Mouse (Mus musculus) kidney, adult 9 months (tissue): Measurements from ENCODE around the gene Nrg3.
A peak's percentile ranks its signal among the peaks of the same experiment; 100 is the strongest.
"Not testable (repeated sequence)": the region's sequence is repeated elsewhere in the genome, so short reads cannot be mapped to it uniquely, and the experiment has no call there.

Experiments used
- DNase-seq: peaks from one replicate; pipeline ENCODE4 v3.0.0; 2022

Gene Nrg3

DNA sequence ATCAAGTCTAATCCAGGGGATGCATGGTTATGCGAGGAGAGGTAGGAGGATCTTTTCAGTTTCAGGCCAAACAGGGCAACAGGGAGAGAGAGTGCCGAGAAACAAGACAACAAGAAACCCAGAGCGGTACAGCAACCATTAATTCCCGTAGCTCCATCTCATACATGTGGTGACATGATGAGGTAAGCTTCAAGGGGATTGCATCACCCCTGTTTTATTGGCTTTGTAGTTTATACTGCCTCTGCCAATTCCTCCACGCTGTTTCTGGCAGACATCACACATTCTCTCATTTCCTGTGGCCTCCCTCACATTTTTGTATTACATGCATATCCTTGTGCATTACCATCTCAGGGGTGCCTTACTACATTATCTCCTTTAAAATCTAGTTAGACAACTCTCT, 280.9 kb downstream of the Nrg3 start:
- no peak for DNase-seq

DNA sequence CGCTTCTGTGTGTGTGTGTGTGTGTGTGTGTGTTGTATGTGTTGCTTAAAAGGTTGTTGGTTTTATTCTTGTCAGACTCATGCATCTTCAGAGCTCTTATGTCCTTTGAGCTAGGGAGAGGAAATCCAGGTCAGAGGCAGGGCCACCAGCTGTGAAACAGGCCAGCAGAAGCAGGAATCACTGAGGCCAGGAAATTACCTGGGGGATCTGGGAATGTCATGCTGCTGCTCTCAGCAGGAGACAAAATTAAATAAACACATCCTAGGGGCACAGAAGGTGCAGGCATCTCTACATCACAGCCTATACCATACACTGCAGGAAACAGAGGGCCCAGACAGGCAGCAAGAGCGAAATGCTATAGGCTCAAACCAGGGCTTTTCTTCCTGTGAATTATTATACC, 299.2 kb downstream of the Nrg3 start:
- DNase-seq: no peak

DNA sequence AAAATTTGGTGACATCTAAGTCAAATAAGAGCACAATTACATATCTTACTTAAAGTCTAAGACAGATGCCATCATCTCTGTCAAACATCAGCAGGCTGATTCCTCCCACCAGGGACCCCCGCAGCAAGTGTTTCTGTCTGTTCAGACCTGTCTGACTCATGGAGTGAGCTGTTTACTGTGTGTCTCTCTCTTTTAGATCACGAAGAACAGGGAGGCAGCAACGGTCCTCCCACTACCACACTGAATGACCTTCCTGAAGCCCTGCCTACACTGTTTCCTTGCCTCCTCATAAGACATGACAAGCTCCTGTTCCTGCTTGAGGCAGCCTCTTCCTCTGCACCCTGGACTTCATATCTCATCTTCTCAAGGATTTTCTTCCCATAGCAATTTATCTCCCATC, 312.7 kb downstream of the Nrg3 start:
- no peak for DNase-seq

DNA sequence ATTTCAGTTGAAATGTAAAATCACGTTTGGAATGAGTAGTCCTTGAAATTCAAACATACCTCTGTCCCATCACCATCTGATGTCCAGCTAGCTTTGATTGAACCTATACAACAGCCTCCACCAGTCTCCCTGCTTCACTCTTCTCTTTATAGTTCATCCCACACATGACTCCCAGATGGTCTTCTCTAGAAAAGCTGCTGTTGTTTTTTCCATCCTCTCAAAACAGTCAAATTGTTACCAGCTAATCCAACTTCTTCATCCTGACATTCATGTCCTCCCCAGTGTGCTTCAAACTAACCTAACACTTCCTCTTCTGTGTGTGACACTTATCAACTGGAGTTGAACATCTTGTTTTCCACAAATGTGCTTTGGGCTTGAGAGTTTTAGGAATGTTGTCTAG, 317.4 kb downstream of the Nrg3 start:
- no peak for DNase-seq

DNA sequence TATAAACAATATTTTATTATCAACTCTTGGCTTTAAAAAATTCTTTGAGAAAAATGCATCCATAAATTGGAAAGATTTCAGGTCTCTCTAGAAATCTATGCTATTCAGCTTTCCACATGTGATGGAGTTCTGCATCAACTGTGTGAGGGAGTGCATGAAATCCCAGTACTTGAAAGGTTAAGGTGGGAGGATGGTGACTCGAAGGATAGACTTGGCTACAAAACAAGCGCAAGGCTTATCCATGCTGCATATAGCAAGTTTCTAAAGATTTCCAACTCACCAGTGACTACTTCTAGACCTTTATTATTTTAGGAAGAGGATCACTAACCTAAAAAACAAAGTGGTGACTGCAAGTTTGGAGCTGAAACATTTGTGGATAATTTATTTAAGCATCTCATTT, 343.1 kb downstream of the Nrg3 start:
- no peak for DNase-seq

DNA sequence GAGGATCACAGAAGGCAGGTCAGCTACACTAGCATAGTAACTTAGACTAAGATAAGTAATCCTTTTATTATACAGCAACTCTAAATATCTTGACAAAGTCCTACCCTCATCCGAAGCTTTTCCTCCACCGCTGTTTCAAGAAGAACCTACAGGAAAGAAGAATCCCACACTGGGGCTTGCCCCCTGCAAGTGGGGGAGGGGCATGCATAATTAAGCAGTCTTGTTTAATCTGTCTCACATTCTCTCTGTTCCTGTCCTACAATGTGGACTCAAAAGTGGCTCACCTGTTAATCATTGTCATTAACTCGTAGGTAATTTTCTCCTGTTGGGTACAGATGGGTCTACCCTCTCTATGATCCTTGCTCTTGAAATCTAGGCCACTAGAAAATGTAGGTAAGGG, 354.9 kb downstream of the Nrg3 start:
- DNase-seq: peak; percentile 69

DNA sequence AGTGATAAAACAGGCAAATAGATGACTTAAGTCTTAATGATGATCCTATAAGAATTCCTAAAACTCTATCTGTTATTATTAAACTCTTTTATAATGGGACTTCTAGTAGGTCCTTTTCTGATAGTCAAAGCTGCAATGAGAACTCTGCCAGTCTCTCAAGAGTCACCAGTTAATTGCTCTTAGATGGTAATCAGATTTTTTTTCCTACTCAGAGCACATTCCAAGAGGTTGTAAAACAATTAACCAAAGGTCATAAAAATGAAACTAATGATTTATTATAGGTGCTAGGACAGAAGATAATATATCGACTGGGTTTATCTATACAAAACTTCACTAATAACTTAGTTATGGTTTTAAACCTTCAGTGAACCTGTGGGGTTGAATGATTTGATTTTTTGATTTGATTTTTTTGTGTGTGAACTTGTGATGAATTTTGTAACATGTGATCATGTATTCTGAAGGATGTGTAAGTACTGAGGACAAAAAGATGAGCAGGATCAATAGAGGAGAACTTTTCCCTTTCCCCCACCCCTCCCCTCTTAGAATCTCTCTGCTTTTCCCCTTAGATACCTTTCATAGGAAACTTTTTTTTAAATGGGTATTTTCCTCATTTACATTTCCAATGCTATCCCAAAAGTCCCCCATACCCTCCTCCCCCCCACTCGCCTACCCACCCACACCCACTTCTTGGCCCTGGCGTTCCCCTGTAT, 356.2 kb downstream of the Nrg3 start:
- not testable (repeated sequence) for DNase-seq

DNA sequence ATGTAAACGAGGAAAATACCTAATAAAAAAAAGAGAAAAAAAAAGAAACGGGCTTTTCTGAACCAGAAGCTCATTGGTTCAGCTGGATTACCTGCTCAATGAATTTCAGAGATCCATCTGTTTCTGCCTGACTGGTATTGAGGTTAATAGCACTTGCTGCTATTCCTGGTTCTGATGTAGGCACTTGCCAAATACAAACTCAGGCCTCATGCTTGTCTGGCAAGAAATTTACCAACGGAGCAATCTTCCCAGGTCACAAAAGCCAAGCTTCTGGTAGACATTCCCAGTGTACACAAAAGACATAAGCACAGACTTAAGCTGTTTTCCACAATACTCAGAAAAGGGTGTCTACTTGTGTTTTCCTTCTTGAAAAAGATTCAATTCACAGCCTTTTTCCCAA, 363.3 kb downstream of the Nrg3 start:
- DNase-seq: no peak

DNA sequence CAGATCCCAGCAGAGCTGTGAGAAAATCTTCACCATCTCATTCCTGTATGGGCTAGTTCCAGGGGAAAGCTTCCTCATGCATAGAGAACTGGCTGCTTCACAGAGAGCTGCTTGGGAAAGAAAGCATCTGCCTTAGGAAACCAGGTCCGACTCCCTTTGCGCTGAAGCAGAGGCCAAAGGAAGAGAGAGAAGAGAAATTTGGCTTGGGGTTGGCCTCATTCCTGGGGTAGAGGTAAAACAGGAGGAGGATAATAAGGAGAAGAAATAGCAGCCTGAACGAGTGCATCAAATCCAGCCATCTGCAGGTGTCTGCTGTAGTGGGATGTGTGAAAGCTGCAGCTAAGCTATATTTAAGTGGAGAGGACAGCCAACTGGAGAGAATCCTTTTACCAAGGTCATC, 366.1 kb downstream of the Nrg3 start:
- no peak for DNase-seq

DNA sequence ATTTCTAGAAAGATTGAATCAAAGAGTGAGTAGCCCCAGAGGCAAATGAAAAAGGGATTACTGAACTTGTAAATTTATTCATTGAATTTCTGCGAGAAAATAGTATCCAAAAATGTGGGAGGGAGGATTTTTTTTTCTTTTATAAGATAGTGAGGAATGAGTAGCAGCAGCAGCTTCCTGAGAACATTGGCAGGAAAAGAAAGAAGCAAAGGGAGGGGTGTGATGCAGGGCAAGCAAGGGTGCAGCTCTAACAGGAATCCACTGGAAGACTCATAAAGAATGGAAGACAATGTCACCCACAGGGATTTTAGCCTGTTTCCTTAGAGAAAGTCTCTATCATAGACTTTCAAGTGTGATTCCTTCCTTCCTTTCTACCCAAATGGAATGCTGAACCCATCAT, 377.7 kb downstream of the Nrg3 start:
- no peak for DNase-seq

DNA sequence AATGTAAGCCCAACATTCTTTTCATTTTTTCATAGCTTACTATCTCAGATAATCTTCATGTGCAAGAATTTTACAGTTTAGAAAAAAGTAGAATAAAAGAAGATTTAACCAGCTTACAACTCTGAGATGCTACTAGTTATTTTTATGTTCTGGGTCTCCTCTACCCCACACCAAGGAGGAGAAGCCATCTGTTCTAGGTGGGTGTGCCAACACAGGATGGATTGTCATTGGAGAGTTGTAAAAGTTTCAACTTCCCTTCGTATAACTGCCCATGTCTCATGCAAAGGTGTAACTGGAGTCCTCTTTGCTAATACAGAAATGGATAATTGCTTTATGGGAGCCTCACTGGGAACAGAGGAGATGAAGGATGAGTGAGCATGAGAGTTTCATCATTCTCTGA, 393.4 kb downstream of the Nrg3 start:
- no peak for DNase-seq

DNA sequence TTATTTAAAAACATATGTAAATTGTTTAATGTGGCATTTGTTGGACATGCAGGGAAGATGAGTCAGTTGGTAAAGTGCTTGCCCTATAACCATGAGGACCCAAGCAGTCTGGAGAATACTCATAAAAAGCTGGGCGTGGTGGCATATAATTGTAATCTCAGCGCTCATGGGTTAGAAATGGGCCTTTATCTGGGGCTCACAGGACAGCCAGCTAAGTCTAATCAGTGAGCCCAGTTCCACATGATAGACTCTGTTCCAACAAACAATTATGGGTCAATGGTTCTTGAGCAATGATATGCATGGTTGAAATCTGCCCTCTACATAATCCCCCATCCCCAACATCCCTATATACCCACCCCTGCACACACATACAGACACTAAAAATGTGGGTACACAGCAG, 421.3 kb downstream of the Nrg3 start:
- no peak for DNase-seq

DNA sequence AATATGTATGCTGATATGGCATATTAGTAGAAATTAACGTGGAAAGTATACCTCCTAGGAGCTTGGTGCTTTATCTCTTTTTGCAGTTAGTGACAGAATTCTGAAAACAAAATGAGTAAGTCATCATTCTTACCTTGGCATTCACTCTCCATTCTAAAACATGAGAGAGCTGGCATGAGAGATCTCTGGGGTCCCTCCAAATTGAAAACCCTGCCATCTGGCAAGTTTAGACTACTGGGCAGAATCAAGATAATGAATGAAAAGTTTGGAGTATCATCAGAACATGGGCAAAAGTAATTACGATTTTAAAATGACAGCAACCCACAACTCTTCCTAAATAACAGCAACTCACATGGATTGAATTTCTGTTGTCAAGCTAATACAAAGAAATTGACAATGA, 423.9 kb downstream of the Nrg3 start:
- no peak for DNase-seq

DNA sequence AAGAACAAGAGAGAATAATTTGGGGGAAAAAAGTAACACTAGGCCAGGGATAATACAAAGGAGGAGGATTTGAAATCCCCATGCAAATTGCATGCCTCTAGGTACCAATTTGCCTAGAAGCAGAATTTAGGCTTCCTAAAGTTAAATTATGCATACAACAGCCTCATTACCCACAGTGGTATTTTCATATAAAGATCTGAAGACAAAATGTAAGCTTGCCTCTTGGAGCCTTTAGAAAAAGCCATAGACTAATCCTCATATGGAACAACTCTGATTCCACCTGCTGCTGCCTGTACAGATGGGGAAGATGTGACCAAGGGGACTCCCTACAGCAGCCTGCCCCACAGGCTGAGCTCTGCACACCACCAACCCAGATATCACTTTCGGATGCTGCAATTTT, 428.6 kb downstream of the Nrg3 start:
- no peak for DNase-seq

DNA sequence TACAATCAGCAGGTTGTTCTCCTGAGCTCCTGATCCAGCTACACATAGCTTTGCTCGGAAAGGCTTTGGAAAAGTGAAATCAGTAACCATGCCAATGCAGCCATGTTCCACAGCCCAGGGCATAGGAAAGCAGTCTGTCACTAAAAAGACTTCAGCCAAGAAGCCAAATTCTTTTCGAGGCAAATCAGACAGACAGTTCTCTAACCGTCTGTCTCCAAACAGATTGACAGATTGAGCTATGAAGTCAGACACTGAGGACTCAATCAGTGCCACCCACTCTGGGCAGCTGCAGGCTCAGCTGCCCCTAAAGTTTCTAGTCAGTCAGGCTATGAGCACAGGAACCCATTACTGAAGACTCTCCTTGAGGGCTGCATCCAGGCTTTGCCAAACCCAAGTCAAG, 429.1 kb downstream of the Nrg3 start:
- DNase-seq: no peak

DNA sequence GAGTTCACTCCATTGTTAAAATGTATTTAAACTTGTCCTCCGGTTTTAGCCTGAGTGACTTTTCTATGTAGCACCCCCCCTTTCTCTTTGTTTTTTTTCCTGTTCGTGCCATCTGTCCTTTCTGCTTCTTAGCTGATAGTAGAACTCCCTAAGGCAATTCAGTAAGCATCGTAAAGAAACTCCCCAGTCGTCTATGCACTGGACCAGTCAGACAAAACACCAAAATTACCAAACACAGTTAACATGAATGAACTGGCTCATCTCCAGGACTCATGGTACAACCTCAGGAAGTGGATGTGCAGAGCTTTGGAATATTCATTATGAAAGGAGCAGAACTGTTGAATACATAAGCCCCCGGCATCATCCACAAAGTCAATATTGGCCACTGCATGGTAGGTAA, 429.5 kb downstream of the Nrg3 start:
- no peak for DNase-seq

DNA sequence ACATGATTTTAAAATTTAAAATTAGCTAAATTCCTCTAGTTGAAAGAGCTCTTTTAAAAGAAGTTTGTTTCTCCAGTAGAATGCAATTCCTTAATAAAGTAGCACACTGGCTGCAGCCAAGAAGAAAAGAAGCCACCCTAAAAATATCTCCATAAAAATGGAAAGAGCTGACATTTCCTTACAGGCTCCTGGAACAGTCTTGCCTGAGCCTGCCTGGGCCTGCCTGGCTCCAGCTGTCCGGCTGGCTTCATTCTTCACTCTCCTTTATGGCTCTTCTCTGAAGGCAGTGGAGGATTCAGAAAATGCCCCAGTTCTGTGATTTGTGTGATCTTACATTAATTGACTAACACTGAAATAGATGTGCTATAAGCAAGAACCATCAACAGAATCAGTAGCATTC, 433.8 kb downstream of the Nrg3 start:
- DNase-seq: no peak

DNA sequence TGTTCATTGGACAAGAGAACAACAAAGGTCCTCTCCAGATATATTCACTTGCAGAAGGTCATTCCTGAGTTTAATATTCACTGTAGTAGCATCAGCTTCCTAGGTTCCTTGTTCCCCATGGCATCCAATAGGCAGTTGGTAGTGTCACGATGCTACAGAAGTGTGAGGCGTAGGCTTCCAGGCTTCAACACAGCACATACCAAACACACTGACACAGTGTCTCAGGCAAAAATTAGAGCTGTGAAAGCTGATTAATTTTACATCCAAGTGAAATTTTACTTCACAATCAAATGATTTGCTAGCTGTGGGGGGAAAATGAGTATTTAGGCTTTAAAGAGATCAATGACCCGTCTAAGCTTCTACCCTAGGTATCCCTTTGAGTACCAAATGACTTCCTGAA, 438.4 kb downstream of the Nrg3 start:
- no peak for DNase-seq

DNA sequence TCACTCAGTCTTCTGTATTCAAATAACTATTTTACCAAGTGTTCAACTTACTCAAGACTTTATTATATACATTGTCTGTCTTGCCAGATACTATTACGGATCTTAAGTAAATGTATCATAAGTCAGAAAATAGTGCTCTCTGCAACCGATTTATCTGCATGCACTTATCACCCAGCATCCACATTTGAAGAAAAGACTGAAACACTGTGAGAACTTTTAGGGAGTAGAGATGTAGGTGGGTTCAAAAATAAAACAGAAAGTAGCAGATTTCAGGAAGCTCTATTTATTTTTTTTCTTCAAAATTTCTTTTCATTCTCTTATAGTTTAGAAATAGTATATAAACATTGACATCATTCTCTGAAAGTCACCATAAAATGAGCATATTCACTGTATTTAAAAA, 449.8 kb downstream of the Nrg3 start:
- DNase-seq: no peak

DNA sequence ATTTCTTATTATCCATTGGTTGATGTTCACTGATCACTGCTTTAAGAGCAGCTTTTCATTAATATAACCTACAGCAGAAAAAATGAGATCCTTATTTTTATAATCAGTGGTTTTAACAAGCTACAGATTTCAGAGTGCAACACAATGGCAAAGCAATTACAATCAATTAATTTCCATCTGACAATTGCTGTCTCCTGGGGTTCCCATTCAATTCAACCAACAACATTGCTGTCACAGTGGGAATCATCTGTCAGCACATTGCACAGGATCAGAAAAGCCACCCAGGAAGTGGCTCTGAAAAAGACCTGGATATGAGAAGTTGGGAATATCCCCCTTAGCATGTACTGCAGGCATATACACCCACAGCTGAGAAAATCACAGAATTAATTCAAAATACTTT, 458.8 kb downstream of the Nrg3 start:
- DNase-seq: no peak

DNA sequence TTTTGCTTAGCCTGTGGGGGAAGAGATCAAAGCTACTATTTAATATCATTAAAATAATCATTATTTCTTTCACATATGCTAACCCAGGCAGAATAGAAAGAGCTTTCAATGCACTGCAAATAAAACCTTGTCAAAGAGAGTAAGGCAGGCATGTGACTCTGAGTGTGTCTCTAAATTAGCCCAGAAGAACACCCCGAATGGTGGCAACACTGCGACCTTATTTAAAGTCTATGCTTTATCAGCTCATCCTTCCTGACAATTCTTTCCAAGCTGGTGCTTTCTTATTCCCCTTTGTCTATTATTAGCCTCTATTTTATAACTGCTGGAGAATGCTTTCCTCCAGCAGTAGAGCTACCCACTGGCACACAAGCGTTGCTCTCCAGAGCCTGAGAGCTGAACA, 475.0 kb downstream of the Nrg3 start:
- no peak for DNase-seq

DNA sequence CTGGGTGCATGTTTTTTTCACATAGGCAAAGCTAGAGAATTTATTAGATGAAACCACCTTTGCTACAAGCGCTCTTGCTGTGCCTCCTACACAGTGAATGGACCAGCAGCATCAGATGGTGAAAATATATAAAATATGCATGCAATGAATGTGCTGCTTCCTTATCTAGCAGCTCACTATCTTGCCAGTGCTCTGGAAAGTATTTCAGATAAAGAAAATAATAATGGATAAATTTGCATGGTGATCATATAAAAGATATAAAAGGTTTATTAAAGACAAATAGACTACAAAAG, 480.4 kb downstream of the Nrg3 start:
- DNase-seq: no peak

DNA sequence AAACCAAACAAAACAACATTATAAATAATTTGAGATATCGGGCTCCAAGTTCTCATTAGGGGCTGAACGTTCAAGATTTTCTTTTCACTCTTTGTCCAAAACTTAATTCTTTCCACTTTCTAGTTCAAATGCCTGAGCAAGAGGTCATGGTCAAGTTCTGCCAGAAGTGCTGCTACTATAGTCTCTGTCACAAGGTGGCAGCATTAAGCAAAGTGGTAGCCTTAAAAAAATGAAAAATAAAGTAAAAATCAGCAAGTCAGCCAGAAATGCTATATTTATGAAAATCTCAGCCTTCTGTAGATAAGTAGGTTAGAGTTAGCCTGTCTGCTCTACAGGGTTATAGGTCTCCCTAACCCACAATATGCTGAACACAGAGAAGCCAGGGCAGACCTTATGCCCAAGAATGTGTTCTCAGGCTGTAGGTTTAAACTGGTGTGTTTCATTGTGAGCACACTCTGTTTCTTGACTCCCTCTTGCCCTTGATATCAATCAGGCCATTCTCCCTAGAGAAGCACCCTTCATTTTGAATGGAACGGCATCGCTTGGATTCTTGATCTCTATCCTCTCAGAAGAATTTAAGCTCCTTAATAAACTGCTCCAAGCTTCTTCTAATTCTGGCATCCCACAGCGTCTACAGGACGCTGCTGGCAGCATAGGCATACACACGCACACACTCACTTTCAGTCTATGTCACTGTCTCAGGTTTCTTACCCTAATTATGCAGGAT, 480.9 kb downstream of the Nrg3 start:
- peak; percentile 15 for DNase-seq

DNA sequence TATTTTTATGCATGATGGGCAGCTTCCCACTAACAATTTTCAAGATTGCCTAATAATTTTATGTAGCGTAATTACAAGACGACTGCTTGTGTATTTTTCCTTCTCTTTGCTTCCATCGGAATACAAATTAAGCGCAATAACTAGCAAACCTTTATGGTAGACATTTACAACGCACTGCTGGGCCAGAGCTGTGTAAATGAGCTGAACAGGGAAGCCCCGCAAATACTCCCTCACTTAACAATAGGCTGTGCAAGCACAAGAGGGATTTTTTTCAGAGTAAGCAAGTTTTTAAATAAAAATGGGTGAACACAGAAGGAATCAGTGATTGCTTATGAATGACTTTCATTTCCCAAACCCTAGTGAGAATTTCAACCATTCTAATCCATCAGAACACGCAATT, 513.5 kb downstream of the Nrg3 start:
- DNase-seq: no peak

DNA sequence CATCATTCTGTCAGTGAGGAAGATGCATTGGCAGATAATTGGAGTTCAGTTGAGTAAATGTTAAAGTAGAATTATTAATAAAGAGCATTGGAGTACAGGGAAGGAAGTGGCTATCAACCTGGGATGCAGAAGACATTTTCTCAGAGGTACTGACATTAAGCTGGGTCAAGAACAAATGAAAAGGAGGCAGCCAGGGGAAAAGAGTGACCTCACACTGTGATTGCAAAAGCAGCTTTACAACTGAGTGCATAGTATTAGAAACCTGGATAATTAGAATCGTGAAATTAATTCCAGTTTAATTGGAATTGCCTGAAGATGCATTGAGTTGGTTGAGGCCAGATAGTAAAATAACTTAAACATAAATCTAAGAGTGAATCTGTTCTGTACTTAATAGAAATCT, 535.4 kb downstream of the Nrg3 start:
- DNase-seq: no peak
